Mouse (Mus musculus) bone marrow macrophage, adult 2 months (primary cell): ENCODE data around the gene Gm10320.

ENCODE experiments used
- CTCF ChIP-seq: IDR thresholded peaks from 2 replicates; pipeline ENCODE4 v1.5.1; 2012; ENCODE audit warnings: low read depth, mild to moderate bottlenecking, low read length, moderate library complexity
- POLR2A ChIP-seq: IDR thresholded peaks from 2 replicates; pipeline ENCODE4 v1.6.1; 2012; ENCODE audit warnings: mild to moderate bottlenecking, low read depth, low read length, borderline replicate concordance

GRCm38 (mm10) chr13:98477991-98478390, 13.8 kb downstream of the Gm10320 start:
- TF ChIP-seq CTCF (no peak), POLR2A (no peak)
